Mouse (Mus musculus) lung, embryonic 15.5 days (tissue): Measurements from ENCODE around the gene Mier3. TPM values are rescaled to one million over a fixed set of nuclear protein-coding genes. Genes with fewer than 3 reads are reported as not detected.
A peak's percentile ranks its signal among the peaks of the same experiment; 100 is the strongest.

ENCODE experiments used
- ATAC-seq: fragments of 200-750 bp; cut with Nextera tagmentation; 2 replicates; pipeline ENCODE4 v1.8.0; 2017; ENCODE audit warnings: moderate number of reproducible peaks, borderline replicate concordance; ENCODE audit not compliant: low FRiP score, low TSS enrichment; ENCODE audit errors: extremely low read depth
- H3K27ac ChIP-seq: fragments of 300-500 bp; sonication (generic); 2 replicates; pipeline ENCODE4 v1.5.1; 2015; ENCODE audit warnings: moderate library complexity, mild to moderate bottlenecking, inconsistent platforms
- H3K27me3 ChIP-seq: fragments of 300-500 bp; sonication (generic); 2 replicates; pipeline ENCODE4 v1.6.1; 2015; ENCODE audit warnings: inconsistent platforms
- H3K36me3 ChIP-seq: fragments of 300-500 bp; sonication (generic); 2 replicates; pipeline ENCODE4 v1.6.1; 2015; ENCODE audit warnings: inconsistent platforms
- H3K4me1 ChIP-seq: fragments of 300-500 bp; sonication (generic); 2 replicates; pipeline ENCODE4 v1.6.1; 2015; ENCODE audit warnings: inconsistent platforms
- H3K4me2 ChIP-seq: fragments of 300-500 bp; sonication (generic); 2 replicates; pipeline ENCODE4 v1.6.1; 2015; ENCODE audit warnings: inconsistent platforms, mild to moderate bottlenecking, moderate library complexity
- H3K4me3 ChIP-seq: fragments of 300-500 bp; sonication (generic); 2 replicates; pipeline ENCODE4 v1.5.1; 2015; ENCODE audit warnings: mild to moderate bottlenecking, inconsistent platforms
- H3K9ac ChIP-seq: fragments of 300-500 bp; sonication (generic); 2 replicates; pipeline ENCODE4 v1.6.1; 2015; ENCODE audit warnings: inconsistent platforms
- H3K9me3 ChIP-seq: fragments of 300-500 bp; sonication (generic); 2 replicates; pipeline ENCODE4 v1.6.1; 2016; ENCODE audit warnings: inconsistent platforms
- WGBS: fragments of 180-500 bp; shearing (Covaris S2); methylation state at CpG from one replicate; pipeline ENCODE4 v1.1.7; 2015; 5-methylcytosine and 5-hydroxymethylcytosine counted together
- polyA plus RNA-seq: library from polyadenylated mRNA; unstranded; fragments of >200 nt; fragmentation: Nextera tagmentation; extraction: Ambion mirVana; gene quantifications from 2 replicates; pipeline ENCODE4 v1.2.1, GENCODE M21; 2015

The Mier3 gene
- polyA plus RNA-seq, 1 experiment from 2014 or later: 20.5 TPM

GRCm38 (mm10) chr13:111710531-111710930, 29.8 kb downstream of the Mier3 start:
- Histone ChIP-seq H3K27ac (no peak overlapping the region), H3K9me3 (no peaks in the 10 kb centered on the region), H3K4me2 (no peak overlapping the region), H3K4me1 (no peaks in the 10 kb centered on the region), H3K36me3 (peaks cover 94% of the 10 kb centered on the region), H3K9ac (no peak overlapping the region), H3K4me3 (no peak overlapping the region), H3K27me3 (no peaks in the 10 kb centered on the region)
- ATAC-seq: no peak
- WGBS: 83% methylated on average over 4 of the region's 4 CpGs

GRCm38 (mm10) chr13:111719726-111720125, 38.9 kb downstream of the Mier3 start:
- no peak for ATAC-seq
- 47% methylated on average over 9 of the region's 9 CpGs for WGBS

GRCm38 (mm10) chr13:111724811-111725164, 44.0 kb downstream of the Mier3 start:
- Histone ChIP-seq H3K9ac (peak overlapping the region; percentile 53), H3K9me3 (no peaks in the 10 kb centered on the region), H3K36me3 (peaks cover under 1% of the 10 kb centered on the region; the same call in 1 of the 2 replicates), H3K27ac (peak overlapping the region; percentile 90), H3K4me3 (peak overlapping the region; percentile 70), H3K4me2 (peak overlapping the region; percentile 87), H3K27me3 (no peaks in the 10 kb centered on the region), H3K4me1 (0 out of 2 replicates have a peak, but pooled peaks cover 4% of the 10 kb centered on the region)
- WGBS: under 1% methylated on average over 18 of the region's 18 CpGs
- ATAC-seq: no peak

More at GRCm38 (mm10) chr13:111719726-111720125, 38.9 kb downstream of the Mier3 start:
- Histone ChIP-seq H3K4me1 (no peaks in the 10 kb centered on the region), H3K4me3 (no peak overlapping the region), H3K9me3 (no peaks in the 10 kb centered on the region), H3K36me3 (peaks cover 30% of the 10 kb centered on the region), H3K27me3 (no peaks in the 10 kb centered on the region), H3K27ac (no peak overlapping the region), H3K4me2 (no peak overlapping the region), H3K9ac (no peak overlapping the region)

GRCm38 (mm10) chr13:111725165-111726077, 44.6 kb downstream of the Mier3 start:
- H3K27me3 ChIP-seq: no peaks in the 10 kb centered on the region
- H3K4me3 ChIP-seq: peak overlapping the region; percentile 70
- WGBS: 0% methylated on average over 65 of the region's 65 CpGs
- H3K9me3 ChIP-seq: no peaks in the 10 kb centered on the region
- peak overlapping the region; percentile 90 for H3K27ac ChIP-seq
- peak overlapping the region; percentile 87 for H3K4me2 ChIP-seq
- peak overlapping the region; percentile 67 for H3K9ac ChIP-seq
- H3K36me3 ChIP-seq: no peaks in the 10 kb centered on the region
- H3K4me1 ChIP-seq: 0 out of 2 replicates have a peak, but pooled peaks cover 4% of the 10 kb centered on the region
- ATAC-seq: peak; percentile 99

GRCm38 (mm10) chr13:111726898-111727297, 46.1 kb downstream of the Mier3 start:
- 90% methylated on average over 5 of the region's 5 CpGs for WGBS
- no peak for ATAC-seq
- 0 out of 2 replicates have a peak, but pooled peaks cover 4% of the 10 kb centered on the region for H3K4me1 ChIP-seq
- no peak overlapping the region for H3K4me3 ChIP-seq
- H3K36me3 ChIP-seq: no peaks in the 10 kb centered on the region
- H3K9me3 ChIP-seq: no peaks in the 10 kb centered on the region
- H3K4me2 ChIP-seq: no peak overlapping the region
- no peak overlapping the region for H3K27ac ChIP-seq
- no peaks in the 10 kb centered on the region for H3K27me3 ChIP-seq
- no peak overlapping the region for H3K9ac ChIP-seq

GRCm38 (mm10) chr13:111741204-111741990, 60.6 kb downstream of the Mier3 start:
- H3K4me1 ChIP-seq: no peaks in the 10 kb centered on the region
- H3K4me3 ChIP-seq: no peak overlapping the region
- no peaks in the 10 kb centered on the region for H3K36me3 ChIP-seq
- WGBS: 79% methylated on average over 7 of the region's 7 CpGs
- no peak overlapping the region for H3K27ac ChIP-seq
- H3K9me3 ChIP-seq: peaks cover 4% of the 10 kb centered on the region; the same call in 1 of the 2 replicates
- no peak for ATAC-seq
- H3K27me3 ChIP-seq: no peaks in the 10 kb centered on the region
- H3K9ac ChIP-seq: no peak overlapping the region
- H3K4me2 ChIP-seq: no peak overlapping the region

GRCm38 (mm10) chr13:111741991-111742615, 61.3 kb downstream of the Mier3 start:
- Histone ChIP-seq H3K27me3 (no peaks in the 10 kb centered on the region), H3K9me3 (peaks cover 4% of the 10 kb centered on the region; the same call in 1 of the 2 replicates), H3K4me2 (no peak overlapping the region), H3K27ac (no peak overlapping the region), H3K9ac (no peak overlapping the region), H3K4me1 (no peaks in the 10 kb centered on the region), H3K36me3 (0 out of 2 replicates have a peak, but pooled peaks cover 5% of the 10 kb centered on the region), H3K4me3 (no peak overlapping the region)
- 50% methylated on average over 6 of the region's 6 CpGs for WGBS
- ATAC-seq: no peak

GRCm38 (mm10) chr13:111744233-111745000, 63.6 kb downstream of the Mier3 start:
- Histone ChIP-seq H3K9ac (no peak overlapping the region), H3K4me1 (no peaks in the 10 kb centered on the region), H3K36me3 (peaks cover 16% of the 10 kb centered on the region), H3K27ac (no peak overlapping the region), H3K9me3 (no peaks in the 10 kb centered on the region), H3K27me3 (no peaks in the 10 kb centered on the region), H3K4me2 (no peak overlapping the region), H3K4me3 (no peak overlapping the region)
- no peak for ATAC-seq
- 65% methylated on average over 6 of the region's 6 CpGs for whole genome bisulfite sequencing

GRCm38 (mm10) chr13:111745216-111745615, 64.4 kb downstream of the Mier3 start:
- H3K9me3 ChIP-seq: no peaks in the 10 kb centered on the region
- no peak overlapping the region for H3K9ac ChIP-seq
- peaks cover 24% of the 10 kb centered on the region for H3K36me3 ChIP-seq
- H3K4me3 ChIP-seq: no peak overlapping the region
- WGBS: 66% methylated on average over 7 of the region's 7 CpGs
- ATAC-seq: no peak
- no peak overlapping the region for H3K27ac ChIP-seq
- H3K4me1 ChIP-seq: no peaks in the 10 kb centered on the region
- H3K27me3 ChIP-seq: no peaks in the 10 kb centered on the region
- H3K4me2 ChIP-seq: no peak overlapping the region

GRCm38 (mm10) chr13:111746831-111747230, 66.1 kb downstream of the Mier3 start:
- H3K4me2 ChIP-seq: no peak overlapping the region
- no peak for ATAC-seq
- no peak overlapping the region for H3K9ac ChIP-seq
- no peaks in the 10 kb centered on the region for H3K27me3 ChIP-seq
- no peaks in the 10 kb centered on the region for H3K9me3 ChIP-seq
- no peak overlapping the region for H3K4me3 ChIP-seq
- peaks cover 41% of the 10 kb centered on the region for H3K36me3 ChIP-seq
- no peaks in the 10 kb centered on the region for H3K4me1 ChIP-seq
- WGBS: 91% methylated on average over 5 of the region's 5 CpGs
- no peak overlapping the region for H3K27ac ChIP-seq
